Mouse (Mus musculus): ENCODE results near the gene Prss57. TPM values are rescaled to one million over a fixed set of nuclear protein-coding genes. Genes with fewer than 3 reads are reported as not detected.

Gene Prss57
- polyA plus RNA-seq, 1 experiment, result 0.29 TPM

- 73% methylated on average over 51 of the region's 52 CpGs for WGBS
- no peak for DNase-seq (ENCODE audit: low read depth, low spot score)
Measured at GRCm38 (mm10) chr10:79735361-79735760, 55.4 kb downstream of the Prss57 start.

- 96% methylated on average over 15 of the region's 15 CpGs for WGBS
- DNase-seq (ENCODE audit: low read depth, low spot score), result no peak
Measured at GRCm38 (mm10) chr10:79733847-79734246, 56.9 kb downstream of the Prss57 start.

GRCm38 (mm10) chr10:79732500-79732899 lies 58.3 kb downstream of the Prss57 start:
- no peak for DNase-seq (ENCODE audit: low read depth, low spot score)

More at GRCm38 (mm10) chr10:79732500-79732899, 58.3 kb downstream of the Prss57 start:
- WGBS, result 95% methylated on average over 1 of the region's 1 CpGs

Other genes with a start within 250 kb of the Prss57 start
- 66.3 and 88.2 TPM in 2 replicates for gene Mier2, start 235.8 kb downstream of the Prss57 start, polyA plus RNA-seq (2012; rRNA removed)
- gene Theg, start 203.6 kb downstream of the Prss57 start, polyA plus RNA-seq (2012; rRNA removed), result not detected in 2 replicates
- 0.66 and 0.68 TPM in 2 replicates for gene C2cd4c, start 176.9 kb downstream of the Prss57 start, polyA plus RNA-seq (2012; rRNA removed)
- 1.4 and 1.9 TPM in 2 replicates for gene Shc2, start 153.0 kb downstream of the Prss57 start, polyA plus RNA-seq (2012; rRNA removed)
- gene Odf3l2, start 145.2 kb downstream of the Prss57 start, polyA plus RNA-seq (2012; rRNA removed), result 0.06 TPM in 1 of 2 replicates, not detected in the other
- gene Madcam1, start 126.4 kb downstream of the Prss57 start, polyA plus RNA-seq (2012; rRNA removed), result 13.9 and 17.1 TPM in 2 replicates
- gene Tpgs1, start 121.6 kb downstream of the Prss57 start, polyA plus RNA-seq (2012; rRNA removed), result 43.3 and 49.2 TPM in 2 replicates
- gene Cdc34, start 108.8 kb downstream of the Prss57 start, polyA plus RNA-seq (2012; rRNA removed), result 178 and 188 TPM in 2 replicates
- 0.73 and 0.88 TPM in 2 replicates for gene Gzmm, start 101.9 kb downstream of the Prss57 start, polyA plus RNA-seq (2012; rRNA removed)
- 808 and 1,022 TPM in 2 replicates for gene Bsg, start 86.5 kb downstream of the Prss57 start, polyA plus RNA-seq (2012; rRNA removed)
- gene Hcn2, start 74.3 kb downstream of the Prss57 start, polyA plus RNA-seq (2012; rRNA removed), result 4.0 and 5.2 TPM in 2 replicates
- 57.5 and 63.7 TPM in 2 replicates for gene Polrmt, start 44.4 kb downstream of the Prss57 start, polyA plus RNA-seq (2012; rRNA removed)
- not detected in 2 replicates for gene Fgf22, start 35.9 kb downstream of the Prss57 start, polyA plus RNA-seq (2012; rRNA removed)
- 119 and 129 TPM in 2 replicates for gene Rnf126, start 24.0 kb downstream of the Prss57 start, polyA plus RNA-seq (2012; rRNA removed)
- gene Fstl3, start 13.7 kb downstream of the Prss57 start, polyA plus RNA-seq (2012; rRNA removed), result 12.9 and 13.6 TPM in 2 replicates
- 15.4 and 17.6 TPM in 2 replicates for gene Palm, start 2.6 kb upstream of the Prss57 start, polyA plus RNA-seq (2012; rRNA removed)
- gene Misp, start 30.0 kb upstream of the Prss57 start, polyA plus RNA-seq (2012; rRNA removed), result 299 and 402 TPM in 2 replicates
- gene Ptbp1, start 63.5 kb upstream of the Prss57 start, polyA plus RNA-seq (2012; rRNA removed), result 255 and 340 TPM in 2 replicates
- gene Prtn3, start 83.5 kb upstream of the Prss57 start, polyA plus RNA-seq (2012; rRNA removed), result 1.6 and 1.8 TPM in 2 replicates
- 3.4 and 4.6 TPM in 2 replicates for gene Plppr3, start 83.7 kb upstream of the Prss57 start, polyA plus RNA-seq (2012; rRNA removed)
- gene Elane, start 95.3 kb upstream of the Prss57 start, polyA plus RNA-seq (2012; rRNA removed), result not detected in 2 replicates
- gene Cfd, start 99.9 kb upstream of the Prss57 start, polyA plus RNA-seq (2012; rRNA removed), result 166 and 209 TPM in 2 replicates
- 28.6 and 36.5 TPM in 2 replicates for gene Med16, start 118.0 kb upstream of the Prss57 start, polyA plus RNA-seq (2012; rRNA removed)
- gene Gm26602, start 119.9 kb upstream of the Prss57 start, polyA plus RNA-seq (2012; rRNA removed), result not detected in 2 replicates
- gene Kiss1r, start 126.0 kb upstream of the Prss57 start, polyA plus RNA-seq (2012; rRNA removed), result 1.9 and 3.0 TPM in 2 replicates
- gene R3hdm4, start 130.2 kb upstream of the Prss57 start, polyA plus RNA-seq (2012; rRNA removed), result 92.4 and 94.6 TPM in 2 replicates
- 3.6 and 9.1 TPM in 2 replicates for gene Arid3a, start 136.1 kb upstream of the Prss57 start, polyA plus RNA-seq (2012; rRNA removed)
- gene Wdr18, start 169.2 kb upstream of the Prss57 start, polyA plus RNA-seq (2012; rRNA removed), result 29.6 and 40.8 TPM in 2 replicates
- not detected in 2 replicates for gene Grin3b, start 179.8 kb upstream of the Prss57 start, polyA plus RNA-seq (2012; rRNA removed)
- 194 and 223 TPM in 2 replicates for gene Tmem259, start 193.4 kb upstream of the Prss57 start, polyA plus RNA-seq (2012; rRNA removed)
- gene Cnn2, start 197.6 kb upstream of the Prss57 start, polyA plus RNA-seq (2012; rRNA removed), result 49.1 and 56.1 TPM in 2 replicates
- 17.3 and 24.5 TPM in 2 replicates for gene Abca7, start 205.5 kb upstream of the Prss57 start, polyA plus RNA-seq (2012; rRNA removed)
- 33.5 and 42.4 TPM in 2 replicates for gene Arhgap45, start 225.7 kb upstream of the Prss57 start, polyA plus RNA-seq (2012; rRNA removed)
- gene Polr2e, start 248.8 kb upstream of the Prss57 start, polyA plus RNA-seq (2012; rRNA removed), result 146 and 172 TPM in 2 replicates

Data from large intestine, adult 2 months (tissue).